Mouse (Mus musculus): ENCODE measurements around the gene Sar1b.

- TF ChIP-seq EP300 (IDR thresholded peaks at IDR 0.05; ENCODE audit: insufficient read depth, low read depth, low read length) (no peak), POLR2A (IDR thresholded peaks at IDR 0.05; ENCODE audit: insufficient read depth, low read depth, low read length) (no peak)
Measured at GRCm38 (mm10) chr11:51777478-51777877, 14.0 kb downstream of the Sar1b start.

All from heart, adult 2 months (tissue).